Mouse (Mus musculus): ENCODE results near the gene Pcsk7.

Gene Pcsk7

DNA sequence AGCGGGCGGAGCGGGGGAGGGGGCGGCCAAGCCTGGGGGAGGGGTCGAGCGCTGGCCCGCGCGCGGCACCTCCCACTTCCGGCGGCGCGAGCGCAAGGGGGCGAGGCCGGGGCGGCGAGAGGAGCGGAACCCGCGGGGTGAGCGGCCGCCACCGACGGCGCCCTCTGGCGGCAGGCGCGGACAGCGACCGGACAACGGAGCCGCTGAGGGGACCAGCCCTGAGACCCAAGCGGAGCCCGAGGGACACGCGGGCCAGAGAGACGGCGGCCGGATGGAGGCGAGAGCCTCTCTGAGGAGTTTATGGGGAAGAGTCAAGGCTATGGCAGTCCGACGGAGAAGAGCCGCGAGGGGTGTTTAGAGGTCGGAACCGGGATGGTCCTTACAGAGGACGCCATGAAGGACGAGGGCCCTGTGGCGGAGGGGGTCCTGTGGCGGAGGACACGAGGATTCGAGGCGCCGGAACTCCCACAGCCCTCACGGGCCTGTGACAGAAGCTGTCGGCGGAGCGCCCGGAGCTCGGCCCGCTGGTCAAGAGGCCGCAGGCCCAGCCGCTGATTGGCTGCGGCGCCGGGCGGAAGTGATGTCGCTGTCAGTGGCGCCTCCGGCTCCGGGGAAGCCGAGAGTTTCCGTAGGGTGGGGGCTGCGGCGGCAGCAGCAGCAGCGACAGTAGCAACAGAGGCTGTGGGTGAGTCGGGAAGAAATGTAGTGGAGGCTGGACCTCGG is at the start of gene Pcsk7, which contains the start of gene Rnf214:
Pcsk7 (plus strand) TSS at position 143 of the 723 bp plus-strand sequence.
Rnf214 (minus strand) TSS at position 557 of the 723 bp plus-strand sequence.
- peak; percentile 91 for DNase-seq (ENCODE audit: low read depth)

GRCm38 (mm10) chr9:45859364-45859763 is 46.9 kb upstream of the Pcsk7 start:
- no peak for DNase-seq (ENCODE audit: low read depth)

GRCm38 (mm10) chr9:45861813-45862212 is 44.5 kb upstream of the Pcsk7 start:
- no peak for DNase-seq (ENCODE audit: low read depth)

DNA sequence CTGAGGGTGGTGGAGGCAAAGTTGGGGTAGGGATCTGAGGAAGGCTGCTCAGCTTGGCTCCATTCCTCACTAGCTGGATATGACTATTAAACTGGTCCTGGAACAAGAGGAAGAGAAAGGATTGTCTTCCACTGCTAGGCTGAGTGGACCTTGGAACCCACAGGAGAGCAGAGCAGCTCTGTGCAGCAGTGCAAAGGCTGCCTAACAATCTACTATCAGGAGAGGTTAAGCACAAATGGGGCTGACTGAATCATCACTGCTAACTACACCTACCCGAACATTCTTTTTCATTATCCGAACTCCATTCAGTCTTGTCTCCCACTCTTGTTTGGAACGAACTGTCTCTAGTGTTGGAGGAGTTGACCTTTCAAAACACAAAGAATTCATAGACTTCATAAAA is 37.1 kb upstream of the Pcsk7 start:
- DNase-seq (ENCODE audit: low read depth), result no peak

DNA sequence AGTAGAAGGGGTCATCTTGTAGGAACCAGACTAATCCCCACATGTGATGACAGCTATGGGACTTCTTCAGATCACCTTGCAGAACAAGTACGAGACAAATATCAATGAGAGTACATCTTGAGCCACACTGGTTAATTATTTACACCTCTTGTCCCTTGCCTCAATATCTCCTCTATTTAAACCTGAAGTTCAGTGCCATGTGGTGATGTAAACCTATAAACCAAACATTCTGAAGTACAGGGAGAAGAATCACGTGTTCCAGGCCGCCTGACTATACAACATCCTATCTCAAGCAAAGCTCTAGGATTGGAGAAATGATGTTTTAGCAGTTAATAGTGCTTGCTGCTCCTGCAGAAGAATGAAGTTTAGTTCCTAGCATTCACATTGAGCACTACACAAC is 36.0 kb upstream of the Pcsk7 start:
- no peak for DNase-seq (ENCODE audit: low read depth)

DNA sequence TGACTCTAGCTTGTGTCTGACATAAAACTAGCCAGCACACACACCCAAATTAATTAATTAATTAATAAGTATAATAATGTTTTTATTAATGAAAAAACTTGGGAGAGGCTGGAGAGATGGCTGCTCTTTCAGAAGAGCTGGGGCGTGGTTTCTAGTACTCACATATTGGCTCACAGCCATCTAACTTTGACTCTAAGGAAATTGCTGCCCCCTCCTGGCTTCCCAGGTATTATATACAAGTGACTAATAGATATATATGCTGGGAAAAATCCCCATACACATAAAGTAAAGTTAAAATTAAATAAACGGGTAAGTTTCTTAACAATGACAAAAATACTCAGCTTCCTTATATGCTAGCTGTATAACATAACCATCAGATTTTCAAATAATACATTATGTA is 28.4 kb upstream of the Pcsk7 start:
- DNase-seq (ENCODE audit: low read depth), result peak; percentile 16

- DNase-seq (ENCODE audit: low read depth), result no peak
These were observed 12.6 kb upstream of the Pcsk7 start for GRCm38 (mm10) chr9:45893681-45894080.

- DNase-seq (ENCODE audit: low read depth), result no peak
These were observed 1.1 kb upstream of the Pcsk7 start for GRCm38 (mm10) chr9:45905196-45905595.

DNA sequence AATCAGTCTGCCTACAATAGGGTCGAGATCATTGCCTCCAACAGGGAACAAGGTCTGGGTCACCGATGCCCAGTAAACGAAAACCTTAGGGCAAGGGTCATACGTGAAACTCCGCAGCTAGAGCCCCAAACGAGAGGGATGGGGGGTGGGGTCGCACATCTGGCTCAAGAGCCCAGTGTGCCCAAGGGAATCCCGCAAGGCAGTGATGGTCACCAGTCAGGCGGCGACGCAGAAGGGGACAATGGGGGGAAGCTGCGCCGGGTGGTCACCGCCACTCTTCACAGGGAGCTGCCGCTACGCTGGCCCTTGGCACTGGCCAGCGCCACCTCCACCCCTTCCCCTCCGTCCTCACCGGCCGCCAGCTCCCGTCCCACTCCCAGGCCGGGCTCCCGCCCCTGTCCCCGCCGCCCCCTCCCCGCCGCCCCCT is 473 bp upstream of the Pcsk7 start:
- DNase-seq (ENCODE audit: low read depth), result peak; percentile 39

- DNase-seq (ENCODE audit: low read depth), result no peak
These were observed 756 bp downstream of the Pcsk7 start for GRCm38 (mm10) chr9:45907078-45907428.

DNA sequence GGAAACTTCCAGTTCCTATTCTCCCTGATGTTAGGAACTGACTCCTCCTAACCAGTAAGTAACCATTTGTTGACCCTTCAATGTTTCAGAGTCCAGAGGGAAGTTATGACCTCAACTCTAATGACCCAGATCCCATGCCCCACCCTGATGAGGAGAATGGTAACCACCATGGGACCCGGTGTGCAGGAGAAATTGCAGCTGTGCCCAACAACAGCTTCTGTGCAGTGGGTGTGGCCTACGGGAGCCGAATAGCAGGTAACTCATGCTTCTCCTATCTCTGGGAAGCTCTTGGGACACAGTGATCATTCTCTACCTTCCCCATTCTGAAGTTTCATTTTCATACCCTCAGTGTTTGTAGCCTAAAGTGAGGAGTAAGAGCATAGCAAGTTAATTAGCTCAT is 4.7 kb downstream of the Pcsk7 start:
- no peak for DNase-seq (ENCODE audit: low read depth)

GRCm38 (mm10) chr9:45911673-45912072 is 5.4 kb downstream of the Pcsk7 start:
- peak; percentile 67 for DNase-seq (ENCODE audit: low read depth)

GRCm38 (mm10) chr9:45915659-45916058 is 9.4 kb downstream of the Pcsk7 start:
- no peak for DNase-seq (ENCODE audit: low read depth)

DNA sequence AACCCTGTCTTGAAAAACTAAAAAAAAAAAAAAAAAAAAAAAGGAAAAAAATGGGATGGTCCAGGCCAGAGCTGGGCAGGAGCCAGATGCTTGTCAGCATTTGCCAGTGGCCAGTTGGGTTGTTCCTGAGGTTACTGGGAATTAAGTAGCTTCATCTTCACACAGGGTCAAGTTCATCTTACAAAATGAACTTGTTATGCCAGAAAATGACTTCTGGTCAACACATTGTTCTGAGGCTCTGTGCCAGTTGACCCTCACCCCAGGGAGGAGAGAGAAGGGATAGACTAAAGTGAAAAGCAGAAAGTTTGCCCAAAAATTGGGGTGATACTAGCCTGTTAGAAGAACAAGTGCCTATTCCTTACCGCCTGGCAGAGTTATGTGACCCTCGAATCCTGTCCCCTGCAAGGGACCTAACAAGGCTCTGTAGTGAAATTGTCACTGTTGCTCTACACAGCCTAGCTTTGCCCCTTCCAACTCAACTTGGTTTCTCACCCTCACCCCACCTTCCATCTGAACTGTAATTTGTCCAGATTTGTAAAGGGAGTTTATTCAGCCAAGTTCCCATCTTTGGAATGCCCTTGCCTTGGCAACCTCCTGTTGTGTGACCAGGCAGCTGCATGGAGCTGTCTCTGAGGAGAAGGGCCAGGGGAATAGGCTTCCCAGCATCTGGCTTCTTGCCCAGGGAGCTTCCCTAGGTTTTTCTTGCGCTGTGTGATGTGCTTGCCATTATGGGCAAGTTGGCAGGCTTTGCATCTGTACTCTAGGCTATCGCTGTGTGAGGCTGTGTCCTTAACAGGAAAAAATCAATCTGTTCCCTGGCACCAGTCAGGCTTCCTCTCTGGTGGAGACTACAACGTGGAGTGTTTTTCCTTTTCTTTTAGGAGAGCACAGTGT is 11.0 kb downstream of the Pcsk7 start:
- no peak for DNase-seq (ENCODE audit: low read depth)

- no peak for DNase-seq (ENCODE audit: low read depth)
These were observed 13.6 kb downstream of the Pcsk7 start for GRCm38 (mm10) chr9:45919895-45920294.

GRCm38 (mm10) chr9:45929285-45929684 is 23.0 kb downstream of the Pcsk7 start:
- no peak for DNase-seq (ENCODE audit: low read depth)

DNA sequence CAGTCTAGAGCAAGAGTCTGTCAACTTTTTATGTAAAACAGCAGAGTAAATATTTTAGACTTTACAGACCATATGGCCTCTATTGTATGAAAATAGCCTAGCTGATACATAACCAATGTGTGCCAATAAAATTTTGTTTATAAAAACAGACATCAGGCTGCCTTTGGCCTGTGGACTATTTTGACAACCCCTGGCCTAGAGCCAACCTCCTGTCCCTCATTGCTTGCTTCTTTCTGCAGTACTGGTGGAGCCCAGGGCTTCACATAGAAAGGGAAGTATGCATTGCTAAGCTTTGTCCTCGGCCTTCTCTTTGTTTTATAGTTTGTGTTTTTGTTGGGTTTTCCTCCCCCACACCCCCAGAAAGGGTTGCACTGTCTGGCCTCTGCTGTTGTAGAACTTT is 25.7 kb downstream of the Pcsk7 start:
- no peak for DNase-seq (ENCODE audit: low read depth)

GRCm38 (mm10) chr9:45932571-45933415 is 26.5 kb downstream of the Pcsk7 start:
- no peak for DNase-seq (ENCODE audit: low read depth)

DNA sequence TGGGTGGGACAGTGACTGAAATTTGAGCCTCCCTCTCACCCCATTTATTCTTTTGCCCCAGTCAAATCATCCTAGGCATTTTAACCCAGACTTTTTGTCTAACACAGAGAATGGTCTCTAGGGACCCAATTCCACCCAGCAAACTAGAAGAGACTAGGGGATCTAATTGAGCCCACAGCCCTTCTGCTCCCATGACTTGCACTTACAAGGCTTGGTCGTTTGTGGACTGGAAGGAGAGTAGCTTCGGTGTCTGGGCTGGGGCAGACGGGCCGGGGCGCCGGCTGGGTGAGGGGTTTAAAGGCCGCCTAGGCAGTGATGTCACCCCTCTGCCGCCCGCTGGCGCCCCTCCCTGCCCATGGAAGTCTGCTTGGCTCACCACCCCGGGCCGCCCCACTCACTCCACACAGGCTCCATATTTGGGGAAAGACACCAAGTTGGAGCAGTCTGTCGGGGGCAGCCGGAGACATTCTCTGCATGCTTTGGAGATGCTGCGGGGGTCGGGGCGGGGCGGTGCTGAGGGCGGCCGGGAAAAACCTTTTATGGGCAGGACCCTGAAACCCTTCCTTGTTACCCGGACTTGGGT is 29.4 kb downstream of the Pcsk7 start, which contains the start of gene Tagln:
Tagln (minus strand) TSS at position 431 of the 583 bp plus-strand sequence.
- no peak for DNase-seq (ENCODE audit: low read depth)

DNA sequence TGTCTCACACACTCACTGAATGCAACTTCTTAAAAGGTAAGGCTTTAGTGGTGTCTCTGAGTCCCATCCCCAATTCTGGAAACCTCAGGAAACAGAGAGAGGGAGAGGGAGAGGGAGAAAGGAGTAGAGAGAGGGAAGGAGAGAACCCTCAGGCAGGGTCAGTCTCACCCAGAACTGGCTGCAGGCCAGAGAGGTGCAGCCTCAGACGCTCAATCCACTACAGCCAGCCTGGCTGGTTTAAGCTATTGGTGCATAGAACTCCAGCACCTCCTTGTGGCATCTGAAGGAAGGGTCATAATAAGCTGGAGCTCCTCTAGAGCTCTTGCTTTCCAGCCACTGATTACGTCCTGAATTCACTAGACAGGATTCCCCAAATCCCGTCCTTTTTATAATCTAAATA is 30.6 kb downstream of the Pcsk7 start:
- DNase-seq (ENCODE audit: low read depth), result peak; percentile 76

GRCm38 (mm10) chr9:45938088-45938487 is 31.8 kb downstream of the Pcsk7 start:
- DNase-seq (ENCODE audit: low read depth), result no peak
